Mouse (Mus musculus) spleen, adult 2 months (tissue): ENCODE data around the gene Aven.

Experiments used
- CTCF ChIP-seq: fragments of 200-500 bp; IDR thresholded peaks from 2 replicates; pipeline ENCODE4 v1.5.1; 2011; ENCODE audit warnings: mild to moderate bottlenecking, inconsistent platforms; ENCODE audit not compliant: insufficient read depth, insufficient read length, insufficient replicate concordance; ENCODE audit errors: extremely low read depth
- POLR2A ChIP-seq: fragments of 200-500 bp; IDR thresholded peaks from 2 replicates; pipeline ENCODE4 v1.6.1; 2011; ENCODE audit warnings: low read depth, low read length, inconsistent platforms

DNA sequence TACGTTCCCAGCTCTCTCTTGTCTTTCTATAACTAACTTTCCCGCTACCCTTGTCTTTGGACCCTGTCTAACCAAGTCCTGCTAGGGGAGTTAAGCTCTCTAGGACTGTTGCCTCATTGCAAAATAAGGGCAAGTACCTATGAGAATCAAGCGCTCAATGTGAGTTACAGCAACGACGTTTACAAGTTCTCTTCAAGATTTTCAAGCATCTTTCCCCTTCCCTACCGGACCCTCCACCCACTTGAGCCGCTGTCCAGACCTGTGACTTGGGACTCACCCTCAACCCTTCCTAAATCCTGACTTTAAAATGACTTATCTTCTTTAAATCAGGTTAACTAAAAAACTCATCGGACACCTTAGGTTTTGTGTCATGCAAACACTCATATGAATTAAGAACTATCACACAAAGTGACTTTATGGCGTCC lies 321 bp upstream of the Aven start:
- TF ChIP-seq CTCF (no peak), POLR2A (no peak)
